Mouse (Mus musculus): ENCODE measurements at regions not wholly inside any gene's neighbourhood (a gene's known extent, or its start where the extent isn't known, plus 50 kb on each side); places are given as distances from the start of the nearest gene placed in this dataset.

GRCm38 (mm10) chr9:101616261-101616660, 245.4 kb upstream of the 9630041A04Rik start:
- Histone ChIP-seq H3K36me3 (no peaks in the 10 kb centered on the region), H3K4me1 (replicated peaks) (no peaks in the 10 kb centered on the region), H3K27ac (no peak overlapping the region), H3K9me3 (no peaks in the 10 kb centered on the region), H3K27me3 (ENCODE audit: insufficient read depth, poor library complexity, severe bottlenecking) (no peaks in the 10 kb centered on the region), H3K4me3 (no peak overlapping the region)
- 86% methylated on average over 2 of the region's 2 CpGs for WGBS
- no peak for DNase-seq (ENCODE audit: low spot score)

GRCm38 (mm10) chr9:101615176-101615575, 246.5 kb upstream of the 9630041A04Rik start:
- no peaks in the 10 kb centered on the region for H3K27me3 ChIP-seq (ENCODE audit: insufficient read depth, poor library complexity, severe bottlenecking)
- no peaks in the 10 kb centered on the region for H3K4me1 ChIP-seq (replicated peaks)
- H3K9me3 ChIP-seq, result no peaks in the 10 kb centered on the region
- no peaks in the 10 kb centered on the region for H3K36me3 ChIP-seq
- WGBS, result 89% methylated on average over 3 of the region's 3 CpGs
- no peak overlapping the region for H3K27ac ChIP-seq
- H3K4me3 ChIP-seq, result no peak overlapping the region
- no peak for DNase-seq (ENCODE audit: low spot score)

DNA sequence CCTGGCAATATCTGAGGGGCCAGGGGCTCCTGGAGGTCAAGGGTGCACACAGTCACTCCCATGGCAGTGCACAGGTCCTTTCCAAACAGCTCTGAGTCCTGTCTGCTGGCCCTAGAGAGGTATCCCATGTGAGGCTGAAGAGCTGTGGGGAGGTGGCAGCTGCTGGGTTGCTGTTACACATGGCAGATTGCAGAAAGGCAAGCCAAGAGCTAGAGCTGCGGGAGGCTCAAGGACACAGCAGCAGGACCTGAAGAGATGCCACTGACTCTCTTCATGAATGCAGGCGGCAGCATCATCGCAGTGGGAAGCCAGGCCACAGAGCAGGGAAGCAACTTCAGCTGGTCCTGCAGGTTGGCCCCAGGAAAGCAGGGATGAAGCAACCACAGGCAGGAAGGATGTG, 247.7 kb upstream of the 9630041A04Rik start:
- H3K4me3 ChIP-seq, result no peak overlapping the region
- 73% methylated on average over 3 of the region's 3 CpGs for WGBS
- H3K27me3 ChIP-seq (ENCODE audit: insufficient read depth, poor library complexity, severe bottlenecking), result no peaks in the 10 kb centered on the region
- H3K4me1 ChIP-seq (replicated peaks), result no peaks in the 10 kb centered on the region
- H3K9me3 ChIP-seq, result no peaks in the 10 kb centered on the region
- H3K36me3 ChIP-seq, result no peaks in the 10 kb centered on the region
- DNase-seq (ENCODE audit: low spot score), result no peak
- no peak overlapping the region for H3K27ac ChIP-seq

DNA sequence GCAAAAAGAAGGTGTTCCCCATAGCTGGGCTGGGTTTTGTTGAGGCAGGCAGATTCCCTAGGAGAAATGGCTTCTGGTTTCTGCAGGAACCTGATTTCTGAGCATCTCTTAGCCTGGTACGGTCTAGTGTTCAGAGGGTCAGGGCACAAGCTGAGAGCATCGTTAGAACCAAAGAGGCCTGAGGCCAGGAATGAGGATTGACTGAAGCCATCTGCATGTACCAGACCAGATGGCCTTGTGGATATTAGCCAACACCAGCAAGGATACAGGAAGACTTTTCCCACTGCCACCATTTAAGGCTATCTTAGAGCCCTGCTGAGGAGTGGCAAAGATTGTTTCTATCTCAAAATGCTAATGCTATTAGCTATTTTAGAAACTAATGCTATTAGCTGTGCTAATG, 248.2 kb upstream of the 9630041A04Rik start:
- WGBS, result 86% methylated on average over 2 of the region's 2 CpGs
- no peaks in the 10 kb centered on the region for H3K4me1 ChIP-seq (replicated peaks)

GRCm38 (mm10) chr9:101612971-101613370, 248.7 kb upstream of the 9630041A04Rik start:
- DNase-seq (ENCODE audit: low spot score), result no peak
- H3K27me3 ChIP-seq (ENCODE audit: insufficient read depth, poor library complexity, severe bottlenecking), result no peaks in the 10 kb centered on the region
- H3K4me1 ChIP-seq (replicated peaks), result no peaks in the 10 kb centered on the region
- no peak overlapping the region for H3K27ac ChIP-seq
- H3K36me3 ChIP-seq, result no peaks in the 10 kb centered on the region
- no peak overlapping the region for H3K4me3 ChIP-seq
- WGBS, result 81% methylated on average over 5 of the region's 5 CpGs
- no peaks in the 10 kb centered on the region for H3K9me3 ChIP-seq

More for the DNA sequence above, 248.2 kb upstream of the 9630041A04Rik start:
- Histone ChIP-seq H3K4me3 (no peak overlapping the region), H3K27me3 (ENCODE audit: insufficient read depth, poor library complexity, severe bottlenecking) (no peaks in the 10 kb centered on the region), H3K9me3 (no peaks in the 10 kb centered on the region), H3K36me3 (no peaks in the 10 kb centered on the region), H3K27ac (no peak overlapping the region)
- no peak for DNase-seq (ENCODE audit: low spot score)

DNA sequence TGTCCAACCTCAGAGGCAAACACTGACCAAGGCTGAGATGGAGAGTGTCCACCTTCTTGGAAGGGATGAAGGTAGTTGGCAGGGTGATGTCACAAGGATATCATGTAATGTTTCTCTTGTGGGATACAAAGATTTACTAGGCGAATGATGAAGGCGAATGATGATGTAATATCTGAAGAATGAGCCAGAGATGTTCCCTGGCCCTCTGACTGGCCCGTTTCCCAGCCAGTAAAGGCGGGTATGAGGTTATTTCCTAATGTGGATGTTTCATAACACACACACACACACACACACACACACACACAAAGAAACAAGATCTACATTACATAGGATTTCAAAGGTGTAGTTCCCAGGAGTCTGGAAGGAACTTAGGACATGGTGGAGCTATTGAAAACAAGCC, 249.1 kb upstream of the 9630041A04Rik start:
- no peak for DNase-seq (ENCODE audit: low spot score)
- 86% methylated on average over 4 of the region's 4 CpGs for WGBS
- Histone ChIP-seq H3K4me3 (no peak overlapping the region), H3K9me3 (no peaks in the 10 kb centered on the region), H3K27me3 (ENCODE audit: insufficient read depth, poor library complexity, severe bottlenecking) (no peaks in the 10 kb centered on the region), H3K4me1 (replicated peaks) (no peaks in the 10 kb centered on the region), H3K27ac (no peak overlapping the region), H3K36me3 (no peaks in the 10 kb centered on the region)

- H3K9me3 ChIP-seq, result no peaks in the 10 kb centered on the region
- H3K36me3 ChIP-seq, result no peaks in the 10 kb centered on the region
- WGBS, result 27% methylated on average over 3 of the region's 3 CpGs
- H3K27me3 ChIP-seq (ENCODE audit: insufficient read depth, poor library complexity, severe bottlenecking), result no peaks in the 10 kb centered on the region
- H3K4me3 ChIP-seq, result no peak overlapping the region
- no peak overlapping the region for H3K27ac ChIP-seq
- no peaks in the 10 kb centered on the region for H3K4me1 ChIP-seq (replicated peaks)
- DNase-seq (ENCODE audit: low spot score), result peak; percentile 63
Observed at GRCm38 (mm10) chr9:101611481-101611880, 250.2 kb upstream of the 9630041A04Rik start.

DNA sequence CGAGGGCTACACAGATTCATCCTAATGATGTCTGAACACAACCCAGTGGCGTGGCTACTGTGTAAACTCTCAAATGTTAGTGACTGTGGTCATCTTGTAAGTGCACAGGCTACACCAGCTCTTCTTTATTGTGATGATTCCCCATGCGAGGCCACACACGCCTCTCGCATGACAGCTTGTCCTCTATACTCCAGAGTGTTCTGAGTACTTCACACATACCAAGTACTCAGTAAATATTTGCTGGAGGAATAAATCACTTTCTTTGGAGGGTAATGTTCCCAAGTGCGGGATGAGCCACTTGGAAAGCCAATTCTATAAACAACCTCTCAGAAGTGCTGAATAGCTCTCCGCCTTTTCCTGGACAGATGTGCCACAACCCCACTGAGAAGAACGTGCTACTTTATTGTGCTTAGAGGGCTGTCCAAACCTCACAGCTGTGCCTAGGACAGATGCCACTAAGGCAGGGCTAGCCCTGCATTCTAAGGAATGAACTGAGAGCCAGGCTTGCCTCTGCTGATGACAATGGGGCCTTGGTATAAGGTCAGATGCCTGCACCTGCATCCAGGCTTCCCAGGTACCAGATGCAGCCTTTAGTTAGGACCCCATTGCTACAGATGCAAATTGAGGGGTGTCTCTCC, 250.7 kb upstream of the 9630041A04Rik start:
- Histone ChIP-seq H3K27ac (no peak overlapping the region), H3K4me1 (replicated peaks) (no peaks in the 10 kb centered on the region), H3K27me3 (ENCODE audit: insufficient read depth, poor library complexity, severe bottlenecking) (no peaks in the 10 kb centered on the region), H3K9me3 (no peaks in the 10 kb centered on the region), H3K36me3 (no peaks in the 10 kb centered on the region), H3K4me3 (no peak overlapping the region)
- 82% methylated on average over 8 of the region's 8 CpGs for WGBS
- DNase-seq (ENCODE audit: low spot score), result no peak

DNA sequence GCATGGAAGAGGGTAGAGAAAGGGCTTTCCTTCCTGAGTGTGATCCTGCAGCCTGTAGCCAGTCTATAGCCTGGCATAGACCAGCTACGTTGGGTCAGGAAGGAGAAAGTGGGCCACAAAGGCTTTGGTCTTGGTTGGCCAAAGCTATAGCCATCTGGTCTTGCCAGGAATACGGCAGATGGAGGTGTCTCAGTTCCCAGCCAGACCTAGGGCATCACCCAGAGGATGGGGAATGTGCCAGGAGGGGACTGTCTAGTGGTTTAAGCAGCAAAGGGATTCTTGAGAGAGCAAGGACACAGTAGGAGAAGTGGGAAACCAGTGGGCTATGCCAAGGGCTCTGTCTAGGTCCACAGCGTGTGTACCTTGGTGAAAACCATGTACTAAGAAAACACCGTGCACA, 251.3 kb upstream of the 9630041A04Rik start:
- no peak for DNase-seq (ENCODE audit: low spot score)

DNA sequence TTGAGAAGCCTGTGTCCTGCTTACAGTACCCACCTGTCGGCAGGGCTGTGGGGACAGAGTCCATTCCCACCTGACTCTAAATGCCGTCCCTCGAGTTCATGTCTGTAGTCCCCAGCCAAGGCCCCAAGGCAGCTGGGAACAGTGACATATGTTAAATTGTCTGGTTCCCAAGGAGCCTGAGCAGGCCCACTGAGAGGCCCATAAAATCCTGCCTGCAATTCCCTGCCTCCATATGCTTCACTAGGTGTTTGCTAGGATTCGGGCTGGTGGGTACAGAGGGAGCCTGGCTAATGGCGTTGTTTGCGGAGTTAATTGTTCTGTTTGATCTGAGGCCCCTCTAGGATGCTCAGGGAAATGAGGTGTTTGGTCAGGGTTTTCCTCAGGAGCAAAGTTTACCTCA, 258.8 kb upstream of the 9630041A04Rik start:
- 80% methylated on average over 6 of the region's 6 CpGs for WGBS
- no peak for DNase-seq (ENCODE audit: low spot score)
- no peaks in the 10 kb centered on the region for H3K9me3 ChIP-seq
- no peak overlapping the region for H3K4me3 ChIP-seq
- H3K27me3 ChIP-seq (ENCODE audit: insufficient read depth, poor library complexity, severe bottlenecking), result no peaks in the 10 kb centered on the region
- H3K4me1 ChIP-seq (replicated peaks), result no peaks in the 10 kb centered on the region
- no peaks in the 10 kb centered on the region for H3K36me3 ChIP-seq
- no peak overlapping the region for H3K27ac ChIP-seq

More for the DNA sequence above, 251.3 kb upstream of the 9630041A04Rik start:
- no peaks in the 10 kb centered on the region for H3K27me3 ChIP-seq (ENCODE audit: insufficient read depth, poor library complexity, severe bottlenecking)
- H3K4me1 ChIP-seq (replicated peaks), result no peaks in the 10 kb centered on the region
- no peak overlapping the region for H3K27ac ChIP-seq
- no peak overlapping the region for H3K4me3 ChIP-seq
- WGBS, result 87% methylated on average over 4 of the region's 4 CpGs
- H3K9me3 ChIP-seq, result no peaks in the 10 kb centered on the region
- no peaks in the 10 kb centered on the region for H3K36me3 ChIP-seq

DNA sequence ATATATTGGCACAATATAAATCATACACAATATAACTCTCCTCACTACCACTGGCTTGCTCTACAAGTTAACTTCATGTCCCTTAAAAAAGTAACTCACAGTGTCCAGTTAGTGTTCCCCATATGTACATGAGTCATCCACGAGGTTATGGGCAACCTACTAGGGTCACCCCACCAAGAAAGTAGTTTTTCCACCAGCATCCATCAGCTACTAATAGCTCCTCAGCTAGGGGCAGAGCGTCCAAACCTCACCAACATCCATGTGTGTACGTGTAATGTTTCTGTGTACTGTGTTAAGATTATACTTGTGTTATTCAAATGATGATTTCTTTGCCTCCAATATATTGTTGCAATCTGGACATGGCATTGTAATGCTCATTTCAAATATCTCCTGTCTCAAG, 264.7 kb upstream of the 9630041A04Rik start:
- Histone ChIP-seq H3K27me3 (ENCODE audit: insufficient read depth, poor library complexity, severe bottlenecking) (no peaks in the 10 kb centered on the region), H3K4me3 (no peak overlapping the region), H3K4me1 (replicated peaks) (no peaks in the 10 kb centered on the region), H3K36me3 (no peaks in the 10 kb centered on the region), H3K27ac (no peak overlapping the region), H3K9me3 (no peaks in the 10 kb centered on the region)
- no peak for DNase-seq (ENCODE audit: low spot score)
- 91% methylated on average over 3 of the region's 3 CpGs for WGBS

GRCm38 (mm10) chr9:101595101-101595650, 266.5 kb upstream of the 9630041A04Rik start:
- Histone ChIP-seq H3K27ac (no peak overlapping the region), H3K4me1 (replicated peaks) (no peaks in the 10 kb centered on the region), H3K36me3 (no peaks in the 10 kb centered on the region), H3K4me3 (no peak overlapping the region), H3K9me3 (no peaks in the 10 kb centered on the region), H3K27me3 (ENCODE audit: insufficient read depth, poor library complexity, severe bottlenecking) (no peaks in the 10 kb centered on the region)
- 89% methylated on average over 14 of the region's 14 CpGs for WGBS
- DNase-seq (ENCODE audit: low spot score), result no peak

DNA sequence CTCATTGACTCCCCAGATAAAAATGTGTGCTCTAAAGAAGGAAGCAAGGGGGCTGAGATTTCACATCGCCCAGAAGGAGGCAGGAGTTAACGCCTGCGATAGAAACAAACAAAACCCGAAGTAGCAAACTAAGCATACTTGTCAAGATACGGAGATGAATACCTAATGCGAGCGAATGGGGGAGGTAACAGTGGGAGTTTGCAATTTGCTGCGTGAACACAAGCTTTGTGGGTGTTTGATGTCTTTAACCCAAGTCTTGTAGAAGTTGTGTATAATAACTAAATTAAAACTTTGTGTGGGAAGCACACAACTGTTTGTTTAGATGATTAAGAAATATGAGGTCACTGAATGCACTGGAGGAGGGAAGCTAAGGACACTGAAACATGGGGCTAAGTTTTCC, 269.0 kb upstream of the 9630041A04Rik start:
- no peak for DNase-seq (ENCODE audit: low spot score)
- Histone ChIP-seq H3K27ac (no peak overlapping the region), H3K9me3 (no peaks in the 10 kb centered on the region), H3K4me1 (replicated peaks) (no peaks in the 10 kb centered on the region), H3K36me3 (no peaks in the 10 kb centered on the region), H3K27me3 (ENCODE audit: insufficient read depth, poor library complexity, severe bottlenecking) (no peaks in the 10 kb centered on the region), H3K4me3 (no peak overlapping the region)
- WGBS, result 75% methylated on average over 8 of the region's 8 CpGs

DNA sequence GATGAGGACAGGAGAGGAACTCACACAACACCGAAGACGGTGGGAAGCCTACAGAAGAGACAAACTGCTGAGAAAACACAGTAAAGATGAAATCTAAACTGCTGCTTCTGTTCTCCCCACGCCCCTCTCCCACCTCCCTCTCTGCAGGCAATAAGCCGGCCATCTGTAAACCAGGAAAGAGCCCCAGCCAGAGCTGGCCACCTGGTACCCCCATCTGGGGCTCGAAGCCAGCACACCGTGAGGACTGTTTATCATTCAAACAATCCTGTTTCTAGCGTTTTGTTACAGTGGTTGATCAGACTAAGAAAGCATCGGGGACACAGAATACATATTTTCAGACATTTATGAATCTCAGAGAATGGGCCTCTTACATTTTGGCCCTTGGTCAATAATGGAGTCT, 270.0 kb upstream of the 9630041A04Rik start:
- Histone ChIP-seq H3K36me3 (no peaks in the 10 kb centered on the region), H3K27ac (no peak overlapping the region), H3K27me3 (ENCODE audit: insufficient read depth, poor library complexity, severe bottlenecking) (no peaks in the 10 kb centered on the region), H3K4me3 (no peak overlapping the region), H3K9me3 (no peaks in the 10 kb centered on the region), H3K4me1 (replicated peaks) (no peaks in the 10 kb centered on the region)
- no peak for DNase-seq (ENCODE audit: low spot score)
- 74% methylated on average over 8 of the region's 8 CpGs for WGBS
